Comparison of ENCODE assay signal across 11 mouse cellular contexts in genomic region chr12:59460997-59461961, GRCm38 (mm10).
A peak's percentile ranks its signal among the peaks of the same experiment; 100 is the strongest.
DNase-seq lines count a peak whose midpoint lies in the region; ATAC-seq and TF ChIP-seq lines count a peak whose summit lies in the region.
"Had no signal": no experiment of that assay in that cellular context is flagged by ENCODE, and none has a peak within 500 bp of the region (broad histone marks: within the 10 kb centered on the region; RNA-seq: fewer than 3 reads in every experiment).

No protein-coding gene starts in this region.

- H3K27me3 ChIP-seq in midbrain, embryonic 14.5 days (ENCODE audit: control insufficient read depth, insufficient read depth, low read length) = no peaks in the 10 kb centered on the region
- no peaks in the 10 kb centered on the region for H3K27me3 ChIP-seq in midbrain, embryonic 16.5 days (ENCODE audit: control insufficient read depth, insufficient read depth, low read depth, low read length)
- no peaks in the 10 kb centered on the region for H3K27me3 ChIP-seq in limb, embryonic 13.5 days
- H3K27me3 ChIP-seq: embryonic facial prominence, embryonic 13.5 days; liver, embryonic 13.5 days had no signal

- H3K36me3 ChIP-seq in midbrain, embryonic 14.5 days (ENCODE audit: control insufficient read depth, insufficient read depth, low read length) = no peaks in the 10 kb centered on the region
- no peaks in the 10 kb centered on the region for H3K36me3 ChIP-seq in midbrain, embryonic 16.5 days (ENCODE audit: control insufficient read depth, insufficient read depth, low read length)
- H3K36me3 ChIP-seq in limb, embryonic 13.5 days = no peaks in the 10 kb centered on the region
- H3K36me3 ChIP-seq: embryonic facial prominence, embryonic 13.5 days; liver, embryonic 13.5 days had no signal

- no peak for TF ChIP-seq POLR2A in brain, embryonic 14.5 days (IDR thresholded peaks at IDR 0.05; ENCODE audit: borderline replicate concordance, extremely low read depth, insufficient read depth, insufficient read length, poor library complexity, severe bottlenecking)

- no peaks in the 10 kb centered on the region for H3K9me3 ChIP-seq in midbrain, embryonic 14.5 days (ENCODE audit: control insufficient read depth, low read length)
- H3K9me3 ChIP-seq in midbrain, embryonic 16.5 days (replicated peaks; ENCODE audit: control insufficient read depth, low read length, poor library complexity, severe bottlenecking) = no peaks in the 10 kb centered on the region
- no peaks in the 10 kb centered on the region for H3K9me3 ChIP-seq in limb, embryonic 13.5 days
- H3K9me3 ChIP-seq: embryonic facial prominence, embryonic 13.5 days had no signal

- no peak overlapping the region for H3K9ac ChIP-seq in midbrain, embryonic 14.5 days (replicated peaks; ENCODE audit: low read length)
- H3K9ac ChIP-seq in midbrain, embryonic 16.5 days (ENCODE audit: low read depth, low read length) = no peak overlapping the region
- no peak overlapping the region for H3K9ac ChIP-seq in limb, embryonic 13.5 days
- H3K9ac ChIP-seq: embryonic facial prominence, embryonic 13.5 days; liver, embryonic 13.5 days had no signal

- TF ChIP-seq CTCF in brain, embryonic 14.5 days (IDR thresholded peaks at IDR 0.05; ENCODE audit: borderline replicate concordance, extremely low read depth, insufficient read depth, insufficient read length) = no peak; the same call in 1 of the 2 replicates

- 82% methylated on average over 10 of the region's 10 CpGs for WGBS in midbrain, embryonic 14.5 days
- 70% methylated on average over 10 of the region's 10 CpGs for WGBS in midbrain, embryonic 16.5 days
- 57% methylated on average over 10 of the region's 10 CpGs for WGBS in limb, embryonic 13.5 days

- H3K27ac ChIP-seq in midbrain, embryonic 14.5 days (replicated peaks; ENCODE audit: low read depth, low read length) = no peak overlapping the region
- H3K27ac ChIP-seq in midbrain, embryonic 16.5 days (ENCODE audit: low read length) = no peak overlapping the region
- H3K27ac ChIP-seq in limb, embryonic 13.5 days = no peak overlapping the region
- H3K27ac ChIP-seq: embryonic facial prominence, embryonic 13.5 days; liver, embryonic 13.5 days had no signal

- peak; percentile 15 for DNase-seq in midbrain, embryonic 14.5 days
- DNase-seq in brain, embryonic 14.5 days (ENCODE audit: low read depth) = peak; percentile 88
- DNase-seq in embryo, embryonic 10.5 days (ENCODE audit: low spot score) = peak; percentile 6
- DNase-seq in thymus, postnatal 0 days (ENCODE audit: low spot score) = no peak
- no peak for DNase-seq in ovary, postnatal 14 days (ENCODE audit: low spot score)
- DNase-seq: kidney, postnatal 25 days; liver, embryonic 13.5 days had no signal

- ATAC-seq in midbrain, embryonic 14.5 days (ENCODE audit: low FRiP score, low TSS enrichment) = no peak
- ATAC-seq in midbrain, embryonic 16.5 days = no peak
- peak; percentile 69; the same call in 1 of the 2 replicates for ATAC-seq in limb, embryonic 13.5 days (ENCODE audit: low FRiP score, low read depth)
- ATAC-seq in CD4-positive, CD25-positive, alpha-beta regulatory T cell, adult 4 months = no peak

- no peak overlapping the region for H3K4me2 ChIP-seq in midbrain, embryonic 14.5 days (ENCODE audit: low read length)
- no peak overlapping the region for H3K4me2 ChIP-seq in midbrain, embryonic 16.5 days (ENCODE audit: low read length)
- 0 out of 2 replicates have a peak overlapping the region, but pooled peaks have one; percentile 11 for H3K4me2 ChIP-seq in limb, embryonic 13.5 days (replicated peaks)
- H3K4me2 ChIP-seq: embryonic facial prominence, embryonic 13.5 days; liver, embryonic 13.5 days had no signal

- H3K4me3 ChIP-seq in midbrain, embryonic 14.5 days (replicated peaks; ENCODE audit: low read depth, low read length) = no peak overlapping the region
- H3K4me3 ChIP-seq in midbrain, embryonic 16.5 days (ENCODE audit: low read depth, low read length) = no peak overlapping the region
- no peak overlapping the region for H3K4me3 ChIP-seq in limb, embryonic 13.5 days
- H3K4me3 ChIP-seq: embryonic facial prominence, embryonic 13.5 days; liver, embryonic 13.5 days had no signal

- H3K4me1 ChIP-seq in midbrain, embryonic 14.5 days (ENCODE audit: control insufficient read depth, insufficient read depth, low read length) = no peaks in the 10 kb centered on the region
- no peaks in the 10 kb centered on the region for H3K4me1 ChIP-seq in midbrain, embryonic 16.5 days (ENCODE audit: control insufficient read depth, insufficient read depth, low read length)
- H3K4me1 ChIP-seq in limb, embryonic 13.5 days = peaks cover 4% of the 10 kb centered on the region; the same call in 1 of the 2 replicates
- H3K4me1 ChIP-seq: embryonic facial prominence, embryonic 13.5 days; liver, embryonic 13.5 days had no signal

Comparison
In these comparisons a context has a peak if more than half of its experiments do, and no peak if none do; other contexts are left out.
1. DNase-seq: peak in midbrain, embryonic 14.5 days (single experiment), brain, embryonic 14.5 days (single experiment) and embryo, embryonic 10.5 days (single experiment); none in thymus, postnatal 0 days (single experiment) and ovary, postnatal 14 days (single experiment).